Mouse (Mus musculus) granulocyte monocyte progenitor cell, adult 5-6 weeks (primary cell): Measurements from ENCODE around the gene Trmt44. TPM values are rescaled to one million over a fixed set of nuclear protein-coding genes. Genes with fewer than 3 reads are reported as not detected.

Experiments
- ATAC-seq: replicated peaks from 2 replicates; pipeline ENCODE4 v1.8.0; 2016; ENCODE audit warnings: mild to moderate bottlenecking, moderate TSS enrichment, inconsistent platforms; ENCODE audit not compliant: poor library complexity, severe bottlenecking
- total RNA-seq, 2 experiments: library from RNA; stranded (forward) in 1 of 2; stranded (reverse) in 1 of 2; fragments of 200-712, 200-1000 nt in 1 of 2; fragments of >200 nt in 1 of 2; fragmentation: Nextera tagmentation in 1 of 2; gene quantifications; 2 replicates each; pipeline ENCODE4 v1.2.3; 2014 to 2017

Gene Trmt44
- total RNA-seq, 2 experiments from 2014 or later: 9.5 to 13.3 TPM

- no peak for ATAC-seq
These were observed 17.3 kb upstream of the Trmt44 start for GRCm38 (mm10) chr5:35592081-35592736.

DNA sequence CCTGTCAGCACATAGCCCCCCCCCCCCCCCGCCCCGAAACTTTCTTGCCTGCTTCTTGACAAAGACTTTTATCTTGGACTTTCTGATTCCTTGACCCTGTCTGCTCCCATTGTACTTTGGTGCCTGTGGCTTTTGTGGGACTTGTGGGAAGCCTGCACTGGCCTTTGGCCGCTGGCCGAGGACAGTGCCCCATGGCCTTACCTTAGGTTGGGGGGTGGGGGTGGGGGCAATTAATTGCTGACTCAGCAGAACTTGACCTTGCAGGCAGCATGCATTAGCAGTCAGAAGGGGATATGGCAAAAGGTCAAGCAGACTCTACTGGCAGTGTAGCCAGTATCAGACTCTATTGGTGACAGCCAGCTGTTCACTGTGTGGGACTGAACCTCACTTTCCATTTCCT is 16.6 kb upstream of the Trmt44 start:
- ATAC-seq: no peak

DNA sequence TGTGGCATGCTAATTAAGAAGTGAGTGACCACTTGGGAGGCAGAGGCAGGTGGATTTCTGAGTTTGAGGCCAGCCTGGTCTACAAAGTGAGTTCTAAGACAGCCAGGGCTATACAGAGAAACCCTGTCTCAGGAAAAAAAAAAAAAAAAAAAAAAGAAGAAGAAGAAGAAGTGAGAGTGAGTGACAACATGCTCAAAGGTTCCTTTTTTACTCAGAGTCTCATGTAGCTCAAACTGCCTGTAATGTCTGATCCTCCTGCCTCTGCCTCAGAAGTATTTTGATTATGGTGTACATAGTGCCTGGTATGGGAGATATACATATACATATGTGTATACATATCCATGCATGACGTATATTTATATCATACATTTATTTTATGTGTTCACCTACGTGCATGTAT is 9.4 kb upstream of the Trmt44 start:
- peak; percentile 49; the same call in 1 of the 2 replicates for ATAC-seq

- peak; percentile 65 for ATAC-seq
These were observed 8.4 kb upstream of the Trmt44 start for GRCm38 (mm10) chr5:35583221-35583783.

- peak; percentile 80 for ATAC-seq
These were observed 7.8 kb upstream of the Trmt44 start, which contains the start of gene Acox3 for GRCm38 (mm10) chr5:35582445-35583220. Gene Acox3, plus strand, starts transcription at chr5:35583040.

GRCm38 (mm10) chr5:35580156-35580922 is 5.5 kb upstream of the Trmt44 start:
- no peak for ATAC-seq

DNA sequence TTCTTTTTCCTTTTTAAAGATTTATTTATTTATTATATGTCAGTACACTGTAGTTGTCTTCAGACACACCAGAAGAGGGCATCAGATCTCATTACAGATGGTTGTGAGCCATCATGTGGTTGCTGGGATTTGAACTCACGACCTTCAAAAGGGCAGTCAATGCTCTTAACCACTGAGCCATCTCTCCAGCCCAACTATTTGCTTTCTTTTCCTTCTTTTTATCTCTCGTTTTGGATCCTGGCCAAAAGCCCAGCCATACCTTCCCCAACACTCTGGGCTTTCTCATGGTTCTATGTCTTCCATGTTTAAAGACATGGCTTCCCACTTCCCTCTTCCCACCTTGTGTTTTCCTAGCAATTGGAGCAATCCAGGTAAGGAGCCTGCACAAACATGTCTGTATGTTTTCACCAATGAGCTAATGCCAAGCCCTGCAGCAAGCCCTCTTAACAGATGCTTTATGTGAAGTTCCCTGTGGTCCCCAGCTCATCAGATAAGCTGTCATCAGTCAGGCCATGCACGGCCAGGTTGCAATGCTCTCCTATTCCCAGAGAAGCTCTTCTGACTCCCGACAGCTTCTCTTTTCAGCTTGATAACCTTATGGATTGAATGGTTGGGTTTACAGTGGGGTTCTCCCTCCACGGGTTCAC is 4.5 kb upstream of the Trmt44 start:
- no peak for ATAC-seq

GRCm38 (mm10) chr5:35578411-35578810 is 3.5 kb upstream of the Trmt44 start:
- no peak for ATAC-seq

GRCm38 (mm10) chr5:35576409-35577020 is 1.6 kb upstream of the Trmt44 start:
- ATAC-seq: no peak

DNA sequence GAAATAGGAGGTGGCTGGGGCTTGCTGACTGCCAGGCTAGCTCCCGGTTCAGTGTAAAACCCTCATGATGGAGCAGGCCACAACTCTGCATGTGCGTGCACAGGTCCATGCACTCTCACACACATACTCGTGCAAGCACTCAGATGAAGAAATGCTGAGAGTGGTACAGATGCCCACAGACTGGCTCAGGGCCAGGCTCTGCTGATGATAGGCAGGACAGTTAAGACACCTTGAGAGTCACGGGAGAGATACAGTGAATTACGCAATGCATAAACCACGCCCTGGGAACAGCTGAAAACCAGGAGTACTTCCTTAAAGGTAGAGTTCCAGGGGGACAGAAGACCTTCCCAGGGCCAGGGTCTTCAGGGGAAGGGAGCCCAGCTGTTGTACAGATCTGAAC is 3.3 kb downstream of the Trmt44 start:
- no peak for ATAC-seq

DNA sequence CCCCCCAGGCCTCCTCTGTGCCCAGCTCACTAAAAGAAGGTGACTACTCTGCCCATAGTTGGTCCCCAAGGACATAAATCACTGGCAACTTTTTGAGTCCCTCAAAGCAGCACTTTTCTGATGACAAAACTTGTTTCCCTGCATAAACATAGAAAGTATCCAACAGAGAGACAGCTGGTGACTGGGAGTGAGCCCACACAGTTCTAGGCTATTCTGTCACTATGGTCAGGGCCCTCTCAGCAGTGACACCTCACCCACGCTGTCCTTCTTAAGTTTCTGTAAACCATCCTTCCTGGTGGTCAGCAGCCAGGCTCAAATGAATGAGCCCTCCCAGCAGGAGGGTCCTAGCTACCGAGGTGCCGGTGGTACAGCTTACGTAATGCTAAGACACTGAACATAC is 8.2 kb downstream of the Trmt44 start:
- no peak for ATAC-seq

- no peak for ATAC-seq
These were observed 9.7 kb downstream of the Trmt44 start for GRCm38 (mm10) chr5:35565217-35565616.

- ATAC-seq: peak; percentile 77
These were observed 11.4 kb downstream of the Trmt44 start for GRCm38 (mm10) chr5:35563449-35563848.

DNA sequence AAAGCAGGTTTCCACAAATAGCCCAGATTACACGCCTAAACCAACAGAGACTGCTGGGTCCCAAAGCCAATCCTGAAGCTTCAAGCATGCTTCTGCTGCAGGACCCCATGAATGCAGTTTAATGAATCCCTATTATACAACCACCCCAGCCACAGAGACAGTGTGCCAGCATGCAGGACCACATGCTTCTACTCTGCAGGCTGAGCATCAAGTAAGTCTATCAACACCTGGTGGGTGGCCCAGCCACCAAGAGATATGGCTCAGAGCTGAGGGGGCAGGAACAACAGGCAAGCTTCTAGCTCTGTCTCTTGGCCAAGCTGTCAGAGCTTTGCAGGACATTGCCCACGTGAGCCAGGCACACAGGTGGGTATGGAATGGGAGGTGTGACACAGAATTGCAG is 12.3 kb downstream of the Trmt44 start:
- ATAC-seq: no peak

DNA sequence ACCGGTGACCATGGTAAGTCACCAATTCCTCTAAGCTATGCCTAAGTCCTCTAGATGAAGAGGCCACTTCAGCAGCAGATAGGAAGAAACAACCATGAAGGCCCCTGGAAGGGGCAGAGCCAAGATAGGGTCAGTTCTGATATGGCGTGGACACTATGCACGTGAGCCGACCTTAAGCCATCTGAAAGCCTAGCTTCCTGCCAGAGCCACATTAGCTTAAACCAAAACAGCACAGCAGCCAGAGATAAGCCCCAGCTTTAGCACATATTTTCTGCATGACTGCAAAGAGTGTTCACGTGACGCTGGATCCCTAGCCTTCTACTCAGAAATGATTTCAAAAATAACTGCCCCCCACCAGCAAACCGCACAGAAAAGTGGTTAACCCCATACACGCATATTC is 15.4 kb downstream of the Trmt44 start:
- no peak for ATAC-seq

GRCm38 (mm10) chr5:35557946-35558621 is 16.8 kb downstream of the Trmt44 start:
- no peak for ATAC-seq

DNA sequence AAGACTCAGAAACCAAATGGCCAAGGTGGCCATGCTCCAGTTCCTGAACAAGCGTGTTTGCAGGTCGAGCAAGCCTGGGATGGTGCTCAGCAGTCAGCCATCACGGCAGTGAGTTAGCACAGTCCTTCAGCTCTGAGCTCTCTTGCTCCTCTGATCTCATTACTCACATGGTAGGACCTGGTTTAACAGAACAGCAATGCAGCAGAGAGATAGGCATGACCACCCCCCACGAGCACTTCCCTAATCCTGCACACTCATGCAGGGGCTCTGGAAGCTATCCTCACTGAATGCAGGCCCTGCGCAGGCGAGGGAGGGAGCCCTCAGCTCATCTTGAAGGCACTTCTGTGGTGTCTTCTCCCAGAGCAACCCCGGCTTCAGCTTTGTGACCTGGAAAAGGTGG is 18.5 kb downstream of the Trmt44 start:
- no peak for ATAC-seq

GRCm38 (mm10) chr5:35552838-35553539 is 21.9 kb downstream of the Trmt44 start:
- no peak for ATAC-seq
